Mouse (Mus musculus) MN1 (cell line): Measurements from ENCODE around the gene Zdhhc22.

ENCODE experiments used
- DNase-seq: peaks from one replicate; pipeline ENCODE4 v3.0.0-alpha.2; 2016; ENCODE audit warnings: low spot score

Zdhhc22 gene

DNA sequence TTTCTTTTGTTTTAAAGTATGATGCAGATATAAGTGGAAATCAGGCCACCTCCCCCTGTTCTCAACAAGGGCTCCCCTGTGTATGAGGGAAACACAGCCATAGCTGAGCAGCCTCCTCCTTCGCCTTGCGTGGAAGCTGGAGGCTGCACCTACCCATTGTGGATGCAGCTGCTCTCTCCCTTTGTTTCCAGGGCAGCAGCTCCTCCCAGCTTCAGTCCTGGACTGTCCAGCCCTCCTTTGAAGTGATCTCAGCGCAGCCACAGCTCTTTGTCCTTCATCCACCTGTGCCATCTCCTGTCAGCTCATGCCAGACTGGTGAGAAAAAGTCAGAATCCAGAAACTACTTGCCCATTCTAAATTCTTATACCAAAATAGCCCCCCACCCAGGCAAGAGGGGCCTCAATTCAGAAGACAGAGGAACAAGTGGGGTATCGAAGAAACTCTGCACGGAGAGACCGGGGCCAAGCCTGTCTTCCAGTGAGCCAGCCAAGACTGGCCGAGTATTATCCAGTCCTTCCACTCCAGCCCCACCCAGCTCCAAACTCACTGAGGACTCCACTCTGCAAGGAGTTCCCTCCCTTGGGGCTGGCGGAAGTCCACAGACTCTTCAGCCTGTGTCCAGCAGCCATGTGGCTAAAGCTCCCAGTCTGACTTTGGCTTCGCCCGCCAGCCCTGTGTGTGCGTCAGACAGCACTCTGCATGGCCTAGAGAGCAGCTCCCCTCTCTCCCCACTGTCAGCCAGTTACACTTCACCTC, 28.5 kb downstream of the Zdhhc22 start:
- DNase-seq = no peak

DNA sequence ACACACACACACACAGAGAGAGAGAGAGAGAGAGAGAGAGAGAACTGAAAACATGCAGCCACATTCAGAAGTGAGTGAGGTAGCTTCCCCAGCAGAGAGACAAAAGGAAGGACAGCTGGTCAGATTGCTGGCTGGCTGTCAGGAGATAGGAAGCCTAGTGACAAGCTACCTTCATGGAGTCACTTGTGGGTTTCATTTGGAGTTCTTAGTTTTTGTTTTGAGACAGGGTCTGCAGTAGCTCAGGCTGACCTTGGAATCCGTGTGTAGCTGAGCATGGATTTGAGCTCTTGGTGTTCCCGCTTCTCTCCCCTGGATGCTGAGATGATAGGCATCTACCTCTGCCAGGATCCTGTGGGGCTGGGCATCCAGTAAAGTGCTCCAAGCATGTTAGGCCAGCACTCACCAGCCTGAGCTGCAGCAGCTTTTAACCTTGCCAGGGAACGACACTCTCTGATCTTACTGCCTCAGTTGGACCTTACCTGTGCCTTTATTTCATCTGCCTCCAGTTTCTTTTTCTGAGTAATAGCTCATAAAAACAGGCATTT, 29.4 kb downstream of the Zdhhc22 start:
- no peak for DNase-seq

DNA sequence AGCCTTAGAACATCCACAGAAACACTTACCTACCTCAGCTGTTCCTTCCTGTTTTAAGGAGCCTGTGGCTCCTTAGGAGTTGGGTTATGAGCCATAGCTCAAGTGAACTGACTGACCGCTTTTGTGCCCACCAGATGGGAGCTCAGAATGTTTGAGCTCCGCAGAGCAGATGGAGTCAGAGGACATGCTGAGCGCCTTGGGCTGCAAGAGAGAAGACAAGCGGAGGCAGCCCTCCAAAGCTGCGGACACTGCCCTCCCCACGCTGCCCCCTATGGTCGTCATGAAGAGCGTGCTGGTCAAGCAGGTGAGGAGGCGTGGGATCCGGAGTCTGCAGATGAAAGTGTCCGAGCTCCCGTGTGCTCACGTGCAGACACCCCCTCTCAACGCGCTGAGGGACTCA, 30.1 kb downstream of the Zdhhc22 start:
- no peak for DNase-seq

DNA sequence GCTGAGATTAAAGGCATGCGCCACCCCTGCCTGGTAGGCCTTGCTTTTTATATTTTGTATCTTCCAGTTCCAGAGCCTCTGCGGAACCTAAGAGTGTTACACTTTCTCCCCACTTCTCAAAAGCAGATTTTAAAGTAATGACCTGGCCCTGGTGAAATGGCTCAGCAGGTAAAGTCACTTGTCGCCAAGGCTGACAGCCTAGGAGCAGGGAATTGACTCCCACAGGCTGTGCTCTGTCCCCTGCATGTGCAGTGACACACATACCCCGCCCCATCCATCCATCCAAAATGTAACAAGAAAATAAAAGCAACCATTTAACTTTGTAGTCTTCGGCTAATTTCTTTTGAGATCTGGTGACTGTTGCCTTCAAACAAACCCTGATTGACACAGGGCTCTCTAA, 30.6 kb downstream of the Zdhhc22 start:
- DNase-seq = no peak

DNA sequence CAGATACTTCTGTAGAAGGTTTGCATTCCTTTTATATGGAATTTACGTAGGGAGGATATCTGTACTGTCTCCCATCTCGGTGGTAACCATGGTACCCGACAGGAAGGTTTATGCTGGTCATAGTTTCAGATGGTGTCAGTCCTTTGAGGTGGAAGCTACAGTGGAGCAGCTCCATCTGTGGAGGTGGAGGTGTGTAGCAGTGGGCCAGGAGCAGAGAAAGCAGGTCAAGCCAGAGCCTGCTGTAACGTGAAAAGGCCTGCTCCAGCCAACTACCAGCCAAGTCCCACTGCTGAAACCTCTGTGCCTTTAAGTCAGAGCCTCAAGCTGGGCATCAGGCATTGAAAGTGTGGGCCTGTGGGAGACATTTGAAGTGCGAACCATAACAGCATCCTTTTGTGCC, 31.7 kb downstream of the Zdhhc22 start:
- no peak for DNase-seq

DNA sequence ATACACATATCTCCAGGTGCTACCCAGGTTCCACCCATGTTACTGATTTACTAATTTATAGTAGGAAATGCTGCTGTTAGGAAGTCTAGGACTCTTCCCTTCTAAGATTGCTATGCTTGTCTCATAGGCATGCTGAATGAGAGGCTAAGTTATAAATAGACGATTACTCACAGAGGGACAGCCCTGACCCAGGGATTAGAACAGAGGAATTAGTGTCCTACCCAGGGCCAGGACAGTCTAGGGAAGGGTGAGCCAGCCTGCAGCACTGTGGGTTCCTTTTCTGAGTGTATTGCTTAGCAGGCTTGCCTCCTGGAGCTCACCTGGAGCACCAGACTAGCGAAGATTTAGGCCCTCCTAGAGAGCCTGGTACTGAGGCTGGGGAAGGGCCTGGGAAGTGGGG, 34.3 kb downstream of the Zdhhc22 start:
- DNase-seq = no peak

DNA sequence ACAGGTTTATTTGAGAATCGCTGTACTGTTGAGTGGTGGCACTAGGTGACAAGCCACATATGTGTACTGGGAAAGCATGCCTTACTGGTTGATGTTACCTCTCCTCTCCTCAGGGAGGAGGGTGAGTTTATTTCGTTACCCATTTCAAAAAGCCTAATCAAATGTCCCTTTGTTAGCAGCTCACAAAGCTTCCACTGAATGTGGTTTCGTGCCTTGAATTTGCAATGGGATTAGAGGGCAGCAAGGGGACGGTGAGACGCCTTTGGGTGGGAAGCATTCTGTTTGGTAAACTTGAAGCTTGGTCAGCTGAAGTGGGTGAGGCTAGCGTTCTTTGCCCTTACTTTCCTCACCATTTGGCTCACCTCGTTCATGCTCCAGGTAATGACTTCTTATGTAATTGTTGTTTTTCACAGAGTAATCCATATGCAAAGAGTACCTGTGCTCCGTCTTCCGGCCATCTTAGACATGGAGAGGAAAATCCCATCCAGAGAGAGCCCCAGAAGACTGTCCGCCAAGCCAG, 37.8 kb downstream of the Zdhhc22 start:
- no peak for DNase-seq

DNA sequence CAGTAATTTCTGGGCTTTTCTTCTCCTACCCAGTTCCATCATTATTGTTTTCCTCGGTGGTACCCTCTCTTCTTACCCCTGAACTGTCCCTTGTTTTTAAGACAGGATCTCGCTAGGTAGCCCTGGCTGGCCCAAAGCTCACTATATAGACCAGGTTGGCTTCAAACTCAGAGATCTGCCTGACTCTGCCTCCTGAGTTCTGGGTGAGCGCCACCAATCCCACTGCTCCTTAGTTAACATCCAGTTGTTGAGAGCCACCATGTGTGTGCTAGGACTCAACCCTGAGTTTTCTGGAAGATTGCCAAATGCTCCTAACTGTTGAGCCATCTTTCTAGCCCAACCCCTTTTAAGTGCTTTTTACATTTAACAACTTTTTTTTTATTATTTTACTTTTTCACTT, 39.3 kb downstream of the Zdhhc22 start:
- no peak for DNase-seq

DNA sequence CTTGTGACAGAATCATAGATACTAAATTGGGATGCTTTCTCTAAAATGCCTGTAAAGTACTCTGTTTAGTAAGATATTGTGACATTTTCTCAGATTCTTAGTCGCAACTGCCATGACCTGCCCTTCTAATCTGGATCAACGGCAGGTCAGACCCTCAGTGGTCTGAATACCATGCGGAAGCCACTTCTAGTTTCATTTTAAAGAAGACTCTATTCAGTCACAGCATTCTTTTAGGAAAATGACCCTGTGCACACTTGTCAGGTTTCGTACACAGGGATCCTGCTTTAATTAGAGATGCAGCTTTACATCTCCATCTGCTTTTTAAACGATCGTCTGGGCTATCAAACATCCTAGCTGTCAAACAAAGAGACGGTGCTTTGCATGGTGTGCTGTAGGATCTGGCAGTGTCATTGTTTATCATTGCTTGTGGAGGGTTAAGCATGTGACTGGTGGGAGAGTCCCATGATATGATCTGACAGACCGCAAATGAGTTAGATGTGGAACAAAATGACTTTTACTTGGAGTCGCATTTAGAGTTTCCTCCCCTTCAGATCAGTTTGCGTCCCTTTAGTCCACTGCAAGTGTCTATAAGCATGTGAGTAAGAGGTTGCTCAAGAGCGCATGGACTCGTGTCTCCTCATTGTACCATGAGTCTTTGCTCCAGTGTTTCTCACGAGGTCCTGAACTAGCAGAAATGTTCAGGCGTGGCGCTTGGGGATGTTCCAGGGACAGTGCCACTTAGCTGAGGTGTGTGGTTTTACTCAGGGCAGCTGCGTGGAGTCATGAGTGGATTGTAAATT, 39.9 kb downstream of the Zdhhc22 start:
- no peak for DNase-seq

DNA sequence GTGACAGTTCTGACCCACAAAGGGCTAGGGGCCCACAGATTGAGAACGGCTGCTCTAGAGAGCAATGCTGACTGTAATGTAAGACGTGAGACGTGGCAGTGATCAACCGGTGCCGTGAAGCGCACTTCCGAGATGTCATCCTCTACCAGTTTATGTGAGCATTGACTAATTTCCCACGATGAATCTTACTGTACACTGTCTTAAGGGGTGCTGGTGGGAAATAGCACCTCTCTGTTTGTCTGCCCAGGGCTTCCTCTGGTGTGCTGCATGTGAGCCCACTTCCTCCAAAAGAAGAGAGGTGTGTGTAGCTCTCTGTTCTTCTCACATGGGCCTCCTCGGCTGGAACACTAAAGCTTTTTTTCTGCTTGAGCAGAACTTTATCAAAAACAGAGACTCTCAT, 40.7 kb downstream of the Zdhhc22 start:
- no peak for DNase-seq

DNA sequence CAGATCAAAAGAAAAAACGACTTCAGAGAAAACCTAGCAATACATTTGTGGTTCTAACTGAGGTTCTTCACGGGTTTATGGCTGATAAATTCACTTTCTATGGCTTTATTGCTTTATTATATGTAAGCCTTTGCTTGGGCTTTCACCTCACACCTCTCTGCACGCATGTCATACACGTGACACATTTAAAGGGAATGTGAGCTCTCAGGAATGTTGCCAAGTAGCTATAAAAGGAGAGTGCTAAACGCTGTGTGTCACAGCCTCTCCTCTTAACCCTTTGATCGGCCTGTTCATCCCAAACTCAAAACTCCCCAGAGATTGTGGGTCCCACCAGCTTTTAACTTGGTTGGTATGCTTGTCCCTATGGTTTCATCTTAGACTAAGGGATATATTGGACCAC, 41.6 kb downstream of the Zdhhc22 start:
- DNase-seq = peak; percentile 48

DNA sequence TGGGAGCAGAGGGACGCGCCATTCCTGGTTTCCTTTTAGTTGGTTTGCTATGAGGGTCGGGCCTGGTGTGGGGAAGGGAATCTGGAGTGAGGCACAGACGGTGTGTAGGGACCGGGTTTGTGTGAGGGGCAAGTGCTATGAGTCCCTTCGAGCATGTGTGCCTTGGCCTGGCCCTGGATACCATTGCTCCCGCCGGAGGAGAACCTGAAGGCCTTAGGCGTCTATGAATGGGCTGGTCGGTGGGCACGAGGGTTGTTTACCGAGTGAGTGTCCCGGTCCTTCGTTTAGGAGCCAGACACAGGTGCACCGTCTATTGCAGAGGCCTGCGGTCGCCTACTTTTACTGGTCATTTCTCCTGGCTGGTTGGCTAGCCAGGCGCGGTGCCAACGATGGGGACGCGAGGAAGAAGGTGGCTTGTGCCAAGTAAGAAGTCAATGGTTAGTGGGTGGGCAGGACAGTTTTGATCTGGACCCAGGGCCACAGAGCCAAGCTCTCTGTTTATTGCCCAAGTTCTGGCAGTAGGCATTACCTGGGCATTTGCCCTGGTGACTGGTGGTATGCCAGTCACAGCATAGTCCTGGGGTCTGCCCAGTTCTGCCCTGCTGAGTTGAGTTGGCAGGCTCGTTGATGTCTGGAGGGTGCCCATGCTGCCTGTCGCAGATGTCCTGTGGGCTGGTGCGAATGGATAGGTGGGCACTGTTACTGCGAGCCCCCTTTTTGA, 42.4 kb downstream of the Zdhhc22 start:
- DNase-seq = peak; percentile 43

DNA sequence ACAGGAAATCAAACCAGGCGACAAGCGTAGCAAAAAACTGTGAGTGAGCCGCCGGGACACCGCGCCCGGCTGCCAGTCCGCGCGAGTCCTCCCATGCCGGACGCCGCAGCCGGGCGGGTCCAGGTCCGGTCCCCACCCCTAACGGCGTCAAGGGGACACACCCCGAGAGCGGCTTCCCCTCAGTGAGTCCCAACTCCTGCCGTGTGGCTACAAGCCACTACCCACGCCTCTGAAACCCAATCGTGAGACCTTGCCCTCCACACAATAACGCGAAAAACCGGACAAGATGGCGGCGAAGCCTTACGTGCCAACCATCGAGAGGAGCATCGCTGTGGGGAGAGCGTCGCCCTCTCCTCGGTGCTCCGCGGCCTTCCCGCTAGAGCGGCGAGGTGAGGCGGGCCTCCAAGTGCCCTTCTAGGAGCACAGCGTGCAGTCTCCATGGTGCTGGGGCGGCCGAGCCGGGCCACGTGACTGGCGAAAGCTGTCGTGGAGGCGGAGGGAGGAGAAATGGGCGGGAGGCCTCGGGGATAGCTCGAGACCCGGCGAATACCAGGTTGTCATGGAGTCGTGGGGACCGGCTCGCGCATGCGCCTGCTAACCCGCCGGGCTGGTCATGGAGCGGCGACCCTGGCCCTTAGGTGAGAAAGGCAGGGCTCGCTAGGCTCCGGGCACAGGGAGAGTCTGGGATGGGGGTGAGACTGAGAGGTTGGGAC, 43.2 kb downstream of the Zdhhc22 start, which contains the start of gene Cipc:
Cipc (plus strand) TSS at position 182 of the 713 bp plus-strand sequence.
- DNase-seq = peak; percentile 96

DNA sequence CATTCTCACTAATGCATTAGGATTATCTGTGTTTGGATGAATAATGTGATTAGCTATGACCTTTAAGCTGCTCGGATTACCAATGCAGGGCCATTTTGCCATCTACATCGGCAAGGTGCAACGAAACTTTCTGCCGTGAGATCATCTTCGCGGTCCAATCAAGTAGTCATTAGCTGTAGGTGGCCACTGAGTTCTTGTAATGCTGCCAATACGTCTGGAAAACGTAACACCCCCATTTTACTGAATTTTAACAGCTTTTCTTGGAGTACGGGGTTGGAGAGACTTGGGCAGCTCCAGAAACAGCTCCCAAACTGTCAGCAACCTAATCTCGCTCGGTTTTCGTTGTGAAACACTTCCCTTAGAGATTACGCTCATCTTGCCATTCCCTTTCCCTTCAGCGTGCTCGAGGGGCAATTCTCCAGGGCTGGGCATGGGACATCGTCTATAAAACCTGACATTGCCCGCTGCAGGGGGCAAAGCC, 43.9 kb downstream of the Zdhhc22 start:
- DNase-seq = peak; percentile 39

DNA sequence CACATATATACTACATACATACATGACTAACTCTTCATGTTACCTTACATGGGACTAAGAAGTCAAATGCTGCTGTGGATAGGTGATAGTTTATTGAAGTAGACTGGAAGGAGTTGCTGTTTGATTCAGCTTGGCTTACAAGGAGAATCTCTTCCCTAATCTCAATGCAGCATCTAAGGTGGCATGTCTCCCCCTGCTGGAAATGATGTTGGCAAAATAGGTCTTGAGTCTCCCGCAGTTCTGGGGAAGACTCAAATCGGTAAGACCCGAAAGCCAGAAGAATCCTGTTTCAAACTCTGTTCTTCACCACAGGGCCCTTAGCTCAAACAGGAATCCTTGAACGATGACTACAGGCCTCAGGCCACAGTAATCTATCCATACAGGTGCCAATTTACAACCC, 45.1 kb downstream of the Zdhhc22 start:
- peak; percentile 80 for DNase-seq

DNA sequence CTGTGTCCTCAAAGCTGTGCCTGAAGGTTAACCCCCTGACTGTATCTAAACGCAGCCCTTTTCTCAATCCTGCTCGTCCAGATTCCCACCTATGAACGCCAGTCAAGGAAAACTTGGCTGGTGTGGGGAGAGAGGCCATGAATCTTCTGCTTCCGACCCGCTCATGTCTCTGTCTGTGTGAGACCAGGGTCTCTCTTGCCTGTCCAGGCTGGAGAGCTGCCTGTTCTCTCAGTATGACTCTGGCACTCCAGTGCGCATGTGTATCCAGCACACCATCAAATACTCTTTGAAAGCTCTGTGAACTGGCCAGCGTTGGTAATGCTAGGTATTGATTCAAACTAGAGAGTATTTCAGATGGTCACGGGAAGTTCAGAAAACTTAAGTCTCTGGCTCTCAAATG, 46.8 kb downstream of the Zdhhc22 start:
- no peak for DNase-seq

DNA sequence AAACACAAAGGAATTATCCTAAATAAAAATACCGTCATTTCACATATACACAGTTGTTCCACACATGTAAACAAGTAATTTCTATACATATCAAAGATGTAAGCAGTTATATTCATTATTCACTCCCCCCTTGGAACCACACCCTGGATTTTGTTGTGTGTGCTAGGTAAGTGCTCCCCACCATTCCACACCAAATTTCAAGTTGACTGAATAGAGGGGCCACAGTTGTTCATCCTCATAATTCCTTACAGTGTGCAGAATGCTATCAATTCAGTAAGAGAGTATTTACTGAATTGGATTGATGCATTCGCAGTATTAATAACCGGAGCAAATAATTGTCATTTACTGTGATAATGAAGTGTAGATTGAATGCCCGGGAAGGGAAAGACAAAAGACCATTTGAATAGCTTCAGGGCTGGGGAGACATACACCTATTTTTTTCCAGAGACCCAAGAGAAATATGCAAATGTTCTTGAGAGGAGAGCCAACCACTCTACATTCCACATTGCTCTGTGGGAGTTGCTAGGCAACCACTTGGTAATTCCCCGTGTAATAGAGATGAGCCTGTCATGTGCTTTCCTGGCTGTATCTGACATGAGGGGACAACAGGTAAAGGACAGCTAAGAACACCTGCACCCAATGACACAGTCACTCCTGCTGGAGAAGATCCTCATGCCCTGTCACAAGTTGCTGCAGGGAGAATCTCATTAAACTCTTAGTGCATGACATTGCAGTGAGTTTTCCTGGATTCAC, 48.3 kb downstream of the Zdhhc22 start:
- peak; percentile 43 for DNase-seq

DNA sequence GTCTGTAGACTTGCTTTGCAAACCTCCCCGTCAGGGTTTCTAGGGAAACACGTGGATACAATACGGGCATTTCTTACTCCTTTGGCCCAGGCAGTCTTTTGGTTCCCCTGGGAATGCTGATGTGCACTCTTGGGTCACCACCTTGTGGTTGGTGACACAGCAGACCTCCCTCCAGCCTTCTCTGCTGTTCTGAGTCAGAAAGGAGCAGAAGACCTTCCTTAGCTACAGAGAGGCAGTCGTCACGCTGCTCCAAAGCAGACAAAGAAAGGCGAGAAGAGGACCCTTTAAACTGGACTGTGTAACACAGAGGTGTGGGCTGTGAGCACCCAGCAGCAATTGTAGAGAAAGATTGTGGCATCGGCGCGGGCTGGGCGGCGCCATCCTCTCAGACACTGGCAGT, 49.1 kb downstream of the Zdhhc22 start:
- peak; percentile 62 for DNase-seq

DNA sequence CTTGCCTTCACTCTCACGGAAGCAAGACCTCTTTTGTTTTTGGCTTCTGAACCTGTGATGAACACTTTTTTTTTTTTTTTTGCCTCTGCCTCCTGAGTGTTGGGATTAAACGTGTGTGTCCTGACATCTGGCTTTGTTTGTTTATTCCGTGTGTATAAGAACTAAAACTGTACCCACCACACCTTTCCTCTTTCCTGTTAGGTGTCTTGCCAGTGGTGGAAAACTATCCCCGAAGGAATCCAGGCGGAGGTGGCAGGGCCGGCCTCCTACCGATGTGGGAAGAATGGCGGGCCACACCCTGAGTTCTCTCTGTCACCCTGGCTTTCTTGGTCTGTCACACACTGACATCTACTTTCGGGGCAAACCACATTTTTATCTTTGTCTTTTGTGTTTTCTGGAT, 51.7 kb downstream of the Zdhhc22 start:
- no peak for DNase-seq

DNA sequence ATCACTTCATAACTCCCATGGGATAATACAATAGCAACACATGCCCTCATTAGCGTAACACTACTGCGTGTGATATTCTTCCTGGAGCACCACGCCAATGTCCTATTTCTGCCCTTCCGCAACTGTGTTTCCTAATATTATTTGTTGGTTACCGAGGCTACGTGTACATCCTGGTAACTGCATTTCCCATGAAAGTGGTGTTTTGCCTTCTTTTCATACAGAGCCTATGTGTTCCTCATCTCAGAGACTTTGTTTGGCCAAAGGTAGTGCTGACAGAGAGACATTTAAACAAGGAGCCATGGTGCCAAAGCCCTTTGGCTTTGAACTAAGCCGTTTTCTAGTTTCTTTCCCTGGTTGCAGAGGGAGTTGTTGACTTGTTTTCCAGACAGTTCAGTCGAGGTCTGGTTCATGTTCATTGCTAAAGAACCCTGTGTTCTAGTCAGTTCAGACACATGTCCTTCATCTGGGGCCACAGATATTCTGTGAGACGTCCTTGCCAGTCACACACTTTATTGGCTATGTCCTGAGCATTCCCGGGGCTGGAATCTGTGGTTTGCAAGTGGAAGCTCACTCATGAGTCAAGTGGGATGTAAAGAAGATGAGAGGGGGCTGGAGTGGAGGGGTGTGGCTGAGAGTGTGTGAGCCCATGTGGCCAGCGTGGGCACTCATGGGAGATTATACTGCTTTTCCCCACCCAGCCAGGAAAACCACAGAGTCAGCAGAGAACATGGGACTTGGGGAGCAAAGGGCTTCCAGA, 53.5 kb downstream of the Zdhhc22 start:
- DNase-seq = no peak
